Mouse (Mus musculus): ENCODE results near the gene Asf1b. TPM values are rescaled to one million over a fixed set of nuclear protein-coding genes. Genes with fewer than 3 reads are reported as not detected.
"Not testable (repeated sequence)": the region's sequence is repeated elsewhere in the genome, so short reads cannot be mapped to it uniquely, and the experiment has no call there.

Gene Asf1b
- polyA plus RNA-seq, 1 experiment from 2014 or later, result 8.0 TPM

DNA sequence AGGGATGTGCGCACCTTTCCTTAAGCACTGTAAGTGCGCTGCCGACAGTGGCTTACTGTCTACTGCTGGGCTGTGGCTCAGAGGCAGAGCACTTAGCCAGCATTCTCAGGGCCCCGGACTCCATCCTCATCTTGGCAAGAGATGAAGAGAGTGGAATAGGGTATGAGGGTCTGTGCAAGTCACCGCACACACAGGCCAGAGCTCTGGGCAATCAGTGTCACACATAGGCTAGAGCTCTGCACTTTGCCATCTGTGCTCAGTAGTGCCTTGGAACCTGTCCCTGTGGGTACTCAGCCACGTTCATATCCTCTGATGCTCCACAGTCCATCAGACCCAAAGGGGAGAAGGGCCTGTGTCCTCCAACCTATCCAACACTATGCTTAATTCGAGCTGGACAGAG, 26.2 kb downstream of the Asf1b start:
- H3K27me3 ChIP-seq (replicated peaks), result no peaks in the 10 kb centered on the region
- H3K4me1 ChIP-seq, result peaks cover 22% of the 10 kb centered on the region
- no peak for ATAC-seq (replicated peaks)
- H3K4me3 ChIP-seq, result no peak overlapping the region
- WGBS, result 96% methylated on average over 7 of the region's 7 CpGs
- H3K4me2 ChIP-seq, result no peak overlapping the region
- peaks cover 45% of the 10 kb centered on the region for H3K36me3 ChIP-seq (replicated peaks)
- no peaks in the 10 kb centered on the region for H3K9me3 ChIP-seq
- H3K27ac ChIP-seq, result no peak overlapping the region
- H3K9ac ChIP-seq, result no peak overlapping the region

- H3K36me3 ChIP-seq (replicated peaks), result peaks cover 53% of the 10 kb centered on the region
- no peak overlapping the region for H3K4me2 ChIP-seq
- H3K27me3 ChIP-seq (replicated peaks), result no peaks in the 10 kb centered on the region
- H3K4me3 ChIP-seq, result no peak overlapping the region
- H3K9me3 ChIP-seq, result no peaks in the 10 kb centered on the region
- ATAC-seq (replicated peaks), result no peak
- 93% methylated on average over 4 of the region's 4 CpGs for WGBS
- H3K4me1 ChIP-seq, result peaks cover 12% of the 10 kb centered on the region
- H3K9ac ChIP-seq, result no peak overlapping the region
- no peak overlapping the region for H3K27ac ChIP-seq
Measured at GRCm38 (mm10) chr8:83982449-83982848, 27.1 kb downstream of the Asf1b start.

- H3K4me1 ChIP-seq; H3K9ac ChIP-seq; ATAC-seq (replicated peaks); H3K4me3 ChIP-seq; H3K9me3 ChIP-seq; H3K27ac ChIP-seq; H3K27me3 ChIP-seq (replicated peaks); H3K4me2 ChIP-seq: not testable (repeated sequence)
- 94% methylated on average over 2 of the region's 2 CpGs for WGBS
- peaks cover 57% of the 10 kb centered on the region for H3K36me3 ChIP-seq (replicated peaks)
Measured at GRCm38 (mm10) chr8:83983222-83983621, 27.9 kb downstream of the Asf1b start.

- Histone ChIP-seq H3K9me3 (no peaks in the 10 kb centered on the region), H3K4me2 (no peak overlapping the region), H3K4me1 (no peaks in the 10 kb centered on the region), H3K4me3 (no peak overlapping the region), H3K27ac (no peak overlapping the region), H3K9ac (no peak overlapping the region), H3K36me3 (replicated peaks) (peaks cover 58% of the 10 kb centered on the region), H3K27me3 (replicated peaks) (no peaks in the 10 kb centered on the region)
- 87% methylated on average over 7 of the region's 7 CpGs for WGBS
- ATAC-seq (replicated peaks), result no peak
Measured at GRCm38 (mm10) chr8:83989243-83989642, 33.9 kb downstream of the Asf1b start.

DNA sequence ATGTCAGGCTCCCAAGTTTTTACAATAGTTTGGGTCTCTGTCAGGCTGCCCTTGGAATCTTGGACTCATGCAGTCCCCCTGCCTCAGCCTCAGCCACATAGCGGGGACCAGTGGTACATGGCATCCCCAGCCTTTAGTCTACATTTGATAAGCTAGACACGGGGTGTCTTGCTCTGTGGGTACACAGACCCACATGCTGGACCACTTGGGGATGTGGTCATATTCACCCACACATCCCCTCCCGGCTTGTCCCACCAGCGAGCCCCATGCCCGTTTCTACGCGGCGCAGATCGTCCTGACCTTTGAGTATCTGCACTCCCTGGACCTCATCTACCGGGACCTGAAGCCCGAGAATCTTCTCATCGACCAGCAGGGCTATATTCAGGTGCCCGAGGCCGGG, 34.9 kb downstream of the Asf1b start:
- ATAC-seq (replicated peaks), result no peak
- WGBS, result 92% methylated on average over 14 of the region's 14 CpGs
- Histone ChIP-seq H3K9ac (no peak overlapping the region), H3K36me3 (replicated peaks) (peaks cover 59% of the 10 kb centered on the region), H3K9me3 (no peaks in the 10 kb centered on the region), H3K4me2 (no peak overlapping the region), H3K27ac (no peak overlapping the region), H3K27me3 (replicated peaks) (no peaks in the 10 kb centered on the region), H3K4me3 (no peak overlapping the region), H3K4me1 (no peaks in the 10 kb centered on the region)

- no peak for ATAC-seq (replicated peaks)
- Histone ChIP-seq H3K9me3 (no peaks in the 10 kb centered on the region), H3K27ac (no peak overlapping the region), H3K4me3 (no peak overlapping the region), H3K36me3 (replicated peaks) (peaks cover 40% of the 10 kb centered on the region), H3K27me3 (replicated peaks) (no peaks in the 10 kb centered on the region), H3K9ac (no peak overlapping the region), H3K4me2 (no peak overlapping the region), H3K4me1 (peaks cover 5% of the 10 kb centered on the region)
- 84% methylated on average over 2 of the region's 2 CpGs for WGBS
Measured at GRCm38 (mm10) chr8:83992488-83992887, 37.2 kb downstream of the Asf1b start.

DNA sequence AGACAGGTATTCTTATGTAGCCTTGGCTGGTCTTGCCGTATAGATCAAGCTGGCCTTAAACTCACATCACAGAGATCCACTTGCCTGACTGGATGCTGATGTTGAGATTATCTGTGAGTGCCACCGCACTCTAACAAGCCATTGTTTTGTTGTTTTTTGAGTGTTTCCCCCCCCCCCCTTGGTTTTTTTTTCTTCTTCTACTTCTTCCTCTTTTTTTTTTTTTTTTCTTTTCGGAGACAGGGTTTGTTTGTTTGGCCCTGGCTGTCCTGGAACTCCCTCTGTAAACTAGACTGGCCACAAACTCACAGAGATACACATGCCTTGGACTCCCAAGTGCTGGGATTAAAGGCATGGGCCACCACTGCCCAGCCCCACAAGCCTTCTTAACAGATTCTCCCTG, 38.7 kb downstream of the Asf1b start:
- Histone ChIP-seq H3K27ac (no peak overlapping the region), H3K36me3 (replicated peaks) (peaks cover 31% of the 10 kb centered on the region), H3K9ac (no peak overlapping the region), H3K4me1 (peaks cover 12% of the 10 kb centered on the region), H3K4me3 (no peak overlapping the region), H3K27me3 (replicated peaks) (no peaks in the 10 kb centered on the region), H3K4me2 (no peak overlapping the region), H3K9me3 (no peaks in the 10 kb centered on the region)
- ATAC-seq (replicated peaks), result no peak
- WGBS, result 83% methylated on average over 3 of the region's 3 CpGs

DNA sequence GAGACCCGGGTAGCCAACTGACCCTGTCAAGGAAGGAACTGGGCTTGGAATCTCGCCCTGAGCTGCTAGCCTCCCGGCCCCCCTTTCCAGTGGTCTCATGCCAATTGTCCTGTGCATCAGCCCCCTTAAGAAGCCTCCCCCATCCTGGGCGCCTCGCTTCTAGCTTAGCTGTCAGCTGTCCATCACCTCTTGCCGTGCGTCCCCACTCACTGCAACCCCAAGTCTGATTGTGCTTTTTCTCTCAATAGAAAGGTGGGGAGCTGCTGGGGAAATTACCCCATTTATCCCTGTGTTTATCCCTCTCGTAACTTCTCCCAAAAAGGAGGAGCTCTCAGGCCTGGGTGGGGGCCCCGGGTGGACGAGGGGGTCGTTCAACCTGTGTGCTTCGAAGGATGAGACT, 40.7 kb downstream of the Asf1b start:
- no peak for ATAC-seq (replicated peaks)
- H3K27ac ChIP-seq, result no peak overlapping the region

GRCm38 (mm10) chr8:83996567-83997505, 41.5 kb downstream of the Asf1b start:
- ATAC-seq (replicated peaks), result peak; percentile 63
- Histone ChIP-seq H3K27me3 (replicated peaks) (peaks cover 13% of the 10 kb centered on the region), H3K4me2 (peak overlapping the region; percentile 90), H3K27ac (peak overlapping the region; percentile 89), H3K36me3 (replicated peaks) (peaks cover 6% of the 10 kb centered on the region; the same call in 1 of the 2 replicates), H3K9ac (peak overlapping the region; percentile 56), H3K4me3 (peak overlapping the region; percentile 59), H3K4me1 (peaks cover 29% of the 10 kb centered on the region), H3K9me3 (no peaks in the 10 kb centered on the region)
- under 1% methylated on average over 48 of the region's 103 CpGs for WGBS

More for the DNA sequence above, 40.7 kb downstream of the Asf1b start:
- peaks cover 14% of the 10 kb centered on the region for H3K36me3 ChIP-seq (replicated peaks)
- H3K4me2 ChIP-seq, result peak overlapping the region; percentile 90
- H3K4me1 ChIP-seq, result peaks cover 22% of the 10 kb centered on the region
- no peaks in the 10 kb centered on the region for H3K9me3 ChIP-seq
- H3K9ac ChIP-seq, result no peak overlapping the region
- no peak overlapping the region for H3K4me3 ChIP-seq
- H3K27me3 ChIP-seq (replicated peaks), result peaks cover 7% of the 10 kb centered on the region
- WGBS, result 11% methylated on average over 12 of the region's 12 CpGs

GRCm38 (mm10) chr8:83997511-83998141, 42.3 kb downstream of the Asf1b start, which contains the start of gene Samd1:
Gene Samd1 (plus strand): TSS chr8:83997672.
- under 1% methylated on average over 57 of the region's 112 CpGs for WGBS
- peak; percentile 21; the same call in 1 of the 2 replicates for ATAC-seq (replicated peaks)
- peak within 1 kb of the TSS; percentile 89 for H3K27ac ChIP-seq
- peak within 1 kb of the TSS; percentile 90 for H3K4me2 ChIP-seq
- H3K36me3 ChIP-seq (replicated peaks), result peaks cover 6% of the 10 kb centered on the region; the same call in 1 of the 2 replicates
- peak within 1 kb of the TSS; percentile 56 for H3K9ac ChIP-seq
- no peaks in the 10 kb centered on the region for H3K9me3 ChIP-seq
- peak within 1 kb of the TSS; percentile 80 for H3K4me3 ChIP-seq
- H3K27me3 ChIP-seq (replicated peaks), result peaks cover 13% of the 10 kb centered on the region
- peaks cover 29% of the 10 kb centered on the region for H3K4me1 ChIP-seq

DNA sequence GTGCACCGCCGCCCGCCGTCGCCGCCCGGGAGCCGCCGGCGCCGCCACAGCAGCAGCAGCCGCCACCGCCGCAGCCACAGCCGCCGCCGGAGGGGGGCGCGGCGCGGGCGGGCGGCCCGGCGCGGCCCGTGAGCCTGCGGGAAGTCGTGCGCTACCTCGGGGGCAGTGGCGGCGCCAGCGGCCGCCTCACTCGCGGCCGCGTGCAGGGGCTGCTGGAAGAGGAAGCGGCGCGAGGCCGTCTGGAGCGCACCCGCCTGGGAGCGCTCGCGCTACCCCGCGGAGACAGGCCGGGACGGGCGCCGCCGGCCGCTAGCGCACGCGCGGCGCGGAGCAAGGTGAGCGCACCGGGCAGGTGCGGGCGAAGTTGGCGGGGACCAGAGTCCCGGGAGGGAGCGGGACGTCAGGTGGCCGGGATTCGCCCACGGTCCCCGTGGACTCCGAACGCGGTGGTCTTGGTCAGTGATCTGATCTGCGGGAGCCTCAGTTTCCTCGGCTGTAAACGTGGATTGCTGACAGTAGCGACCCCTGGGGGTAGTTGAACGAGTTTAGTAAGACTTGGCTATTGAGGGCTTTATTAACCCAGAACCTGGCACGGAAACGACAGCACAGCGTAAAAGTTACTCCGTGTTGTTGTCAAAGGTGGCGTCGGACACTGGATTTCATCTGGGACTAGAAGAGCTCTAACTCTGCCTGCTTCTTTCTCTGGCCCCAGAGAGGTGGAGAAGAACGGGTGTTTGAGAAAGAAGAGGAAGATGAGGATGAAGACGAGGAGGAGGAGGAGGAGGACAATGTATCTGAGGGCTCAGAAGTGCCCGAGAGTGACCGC, 43.1 kb downstream of the Asf1b start:
- Histone ChIP-seq H3K4me2 (peak overlapping the region; percentile 72), H3K9me3 (no peaks in the 10 kb centered on the region), H3K27me3 (replicated peaks) (peaks cover 18% of the 10 kb centered on the region), H3K36me3 (replicated peaks) (peaks cover 6% of the 10 kb centered on the region; the same call in 1 of the 2 replicates), H3K4me3 (peak overlapping the region; percentile 80), H3K9ac (peak overlapping the region; percentile 48), H3K27ac (peak overlapping the region; percentile 84), H3K4me1 (peaks cover 35% of the 10 kb centered on the region)
- 0 out of 2 replicates have a peak, but pooled peaks have one; percentile 12 for ATAC-seq (replicated peaks)
- under 1% methylated on average over 83 of the region's 92 CpGs for WGBS

Measured in midbrain, embryonic 15.5 days (tissue).